In genomic region chr5:53049046-53049445, GRCm38 (mm10) we compare ENCODE assay signal across 9 mouse cellular contexts. TPM values are rescaled to one million over a fixed set of nuclear protein-coding genes. Genes with fewer than 3 reads are reported as not detected.
DNase-seq lines count a peak whose midpoint lies in the region; ATAC-seq and TF ChIP-seq lines count a peak whose summit lies in the region.
"Had no signal": no experiment of that assay in that cellular context is flagged by ENCODE, and none has a peak within 500 bp of the region (broad histone marks: within the 10 kb centered on the region; RNA-seq: fewer than 3 reads in every experiment).

No protein-coding gene starts in this region.

- no peak for TF ChIP-seq EP300 in liver, postnatal 0 days (IDR thresholded peaks at IDR 0.05; ENCODE audit: low read depth)

- DNase-seq in cerebellum, postnatal 36 days, result peak; percentile 14 to 15
- peak; percentile 58 for DNase-seq in embryonic facial prominence, embryonic 10.5 days (ENCODE audit: low spot score)
- DNase-seq in kidney, adult 11 months, result peak; percentile 33
- DNase-seq in liver, postnatal 0 days, result peak; percentile 61
- peak; percentile 32 for DNase-seq in retina, embryonic 14.5 days (ENCODE audit: low spot score)
- no peak for DNase-seq in left cerebral cortex, adult 11 months (ENCODE audit: low spot score)
- no peak for DNase-seq in left cerebral cortex, postnatal 10 days (ENCODE audit: extremely low spot score in 1 of 2, low spot score in 2 of 2)

- no peak overlapping the region for H3K27ac ChIP-seq in embryonic facial prominence, embryonic 10.5 days (replicated peaks)
- H3K27ac ChIP-seq in liver, postnatal 0 days (ENCODE audit: low read depth), result no peak overlapping the region

- H3K4me2 ChIP-seq in liver, postnatal 0 days (ENCODE audit: low read depth, low read length), result peak overlapping the region; percentile 64

- no peak overlapping the region; the same call in 1 of the 2 replicates for H3K9ac ChIP-seq in liver, postnatal 0 days (replicated peaks)

- 1% methylated on average over 39 of the region's 39 CpGs for WGBS in embryonic facial prominence, embryonic 10.5 days
- WGBS in liver, postnatal 0 days (ENCODE audit: insufficient replicate concordance), result 2% methylated on average over 38 of the region's 39 CpGs

- H3K27me3 ChIP-seq in embryonic facial prominence, embryonic 10.5 days (replicated peaks; ENCODE audit: low read depth, poor library complexity, severe bottlenecking), result peaks cover 46% of the 10 kb centered on the region
- H3K27me3 ChIP-seq in liver, postnatal 0 days (ENCODE audit: insufficient read depth, low read length), result peaks cover 5% of the 10 kb centered on the region; the same call in 1 of the 2 replicates

- H3K36me3 ChIP-seq in embryonic facial prominence, embryonic 10.5 days (replicated peaks), result no peaks in the 10 kb centered on the region
- H3K36me3 ChIP-seq in liver, postnatal 0 days (replicated peaks; ENCODE audit: insufficient read depth, low read length), result no peaks in the 10 kb centered on the region

- intact Hi-C loops in left cerebral cortex, postnatal 10 days (cut with DNase I), result no loop called here

- no peaks in the 10 kb centered on the region for H3K9me3 ChIP-seq in embryonic facial prominence, embryonic 10.5 days
- no peaks in the 10 kb centered on the region for H3K9me3 ChIP-seq in liver, postnatal 0 days (ENCODE audit: low read length)

- H3K4me3 ChIP-seq in embryonic facial prominence, embryonic 10.5 days, result peak overlapping the region; percentile 58
- H3K4me3 ChIP-seq in liver, postnatal 0 days (ENCODE audit: low read depth, low read length), result peak overlapping the region; percentile 24
- H3K4me3 ChIP-seq: erythroblast, embryonic 14.5 days had no signal

- TF ChIP-seq CTCF in liver, postnatal 0 days (IDR thresholded peaks at IDR 0.05; ENCODE audit: low read depth), result no peak

- H3K4me1 ChIP-seq in embryonic facial prominence, embryonic 10.5 days, result peaks cover 18% of the 10 kb centered on the region
- peaks cover 5% of the 10 kb centered on the region; the same call in 1 of the 2 replicates for H3K4me1 ChIP-seq in liver, postnatal 0 days (ENCODE audit: insufficient read depth)

- no peak for ATAC-seq in cerebellum, adult (ENCODE audit: insufficient number of reproducible peaks, low FRiP score, low TSS enrichment)
- peak; percentile 86 for ATAC-seq in liver, postnatal 0 days

RNA-seq across cellular contexts. Expression of gene Slc34a2, which starts 11.2 kb away (rescaled TPM):
- polyA plus RNA-seq in embryonic facial prominence, embryonic 10.5 days (2016; fragmentation: Nextera tagmentation; extraction: Ambion mirVana), result 0.05 TPM in 1 of 2 replicates, not detected in the other
- 0.35 and 0.54 TPM in 2 replicates for polyA plus RNA-seq in liver, postnatal 0 days (2015; fragmentation: Nextera tagmentation; extraction: Ambion mirVana)
- total RNA-seq in left cerebral cortex, postnatal 10 days (2021), result not detected
- polyA plus RNA-seq: erythroblast, embryonic 14.5 days had no signal

Comparison
In these comparisons a context has a peak if more than half of its experiments do, and no peak if none do; other contexts are left out.
1. DNase-seq: peak in cerebellum, postnatal 36 days (2 of 2), embryonic facial prominence, embryonic 10.5 days (single experiment), kidney, adult 11 months (single experiment), liver, postnatal 0 days (single experiment) and retina, embryonic 14.5 days (single experiment); none in left cerebral cortex, adult 11 months (single experiment) and left cerebral cortex, postnatal 10 days (0 of 2).